Mouse (Mus musculus): Measurements from ENCODE around the gene Acp7. TPM values are rescaled to one million over a fixed set of nuclear protein-coding genes. Genes with fewer than 3 reads are reported as not detected.

The Acp7 gene
- polyA plus RNA-seq, 1 experiment: 1.4 TPM

- no peak for DNase-seq
- TF ChIP-seq POLR2A (IDR thresholded peaks at IDR 0.05; ENCODE audit: borderline replicate concordance, insufficient read depth, low read length) (no peak), CTCF (IDR thresholded peaks at IDR 0.05; ENCODE audit: borderline replicate concordance, insufficient read depth, low read depth, low read length) (no peak)
- Histone ChIP-seq H3K4me1 (ENCODE audit: control insufficient read depth, insufficient read depth, low read length) (peaks cover 12% of the 10 kb centered on the region), H3K27ac (ENCODE audit: insufficient read depth, low read length) (no peak overlapping the region), H3K27me3 (ENCODE audit: control insufficient read depth, insufficient read depth, low read length) (no peaks in the 10 kb centered on the region), H3K4me3 (replicated peaks; ENCODE audit: insufficient read depth, low read depth, low read length) (no peak overlapping the region)
- WGBS: 65% methylated on average over 2 of the region's 2 CpGs
Measured at GRCm38 (mm10) chr7:28598951-28599350, 32.2 kb downstream of the Acp7 start.

GRCm38 (mm10) chr7:28597642-28598446 is 33.3 kb downstream of the Acp7 start, which contains the start of the genes Samd4b and Pak4:
TSS of gene Samd4b (minus strand) at chr7:28598144.
TSS of gene Pak4 (minus strand) at chr7:28598185.
- DNase-seq: peak; percentile 99 to 100
- peak within 1 kb of the TSS; percentile 74 for H3K4me3 ChIP-seq (replicated peaks; ENCODE audit: insufficient read depth, low read depth, low read length)
- H3K4me1 ChIP-seq (ENCODE audit: control insufficient read depth, insufficient read depth, low read length): peaks cover 12% of the 10 kb centered on the region
- no peak within 1 kb of the TSS for H3K27ac ChIP-seq (ENCODE audit: insufficient read depth, low read length)
- under 1% methylated on average over 66 of the region's 66 CpGs for WGBS
- TF ChIP-seq POLR2A (IDR thresholded peaks at IDR 0.05; ENCODE audit: borderline replicate concordance, insufficient read depth, low read length) (peak; percentile 36; the same call in 1 of the 2 replicates), CTCF (IDR thresholded peaks at IDR 0.05; ENCODE audit: borderline replicate concordance, insufficient read depth, low read depth, low read length) (no peak)
- H3K27me3 ChIP-seq (ENCODE audit: control insufficient read depth, insufficient read depth, low read length): no peaks in the 10 kb centered on the region

GRCm38 (mm10) chr7:28597277-28597570 is 33.9 kb downstream of the Acp7 start:
- Histone ChIP-seq H3K4me1 (ENCODE audit: control insufficient read depth, insufficient read depth, low read length) (peaks cover 12% of the 10 kb centered on the region), H3K27ac (ENCODE audit: insufficient read depth, low read length) (no peak overlapping the region), H3K27me3 (ENCODE audit: control insufficient read depth, insufficient read depth, low read length) (no peaks in the 10 kb centered on the region), H3K4me3 (replicated peaks; ENCODE audit: insufficient read depth, low read depth, low read length) (peak overlapping the region; percentile 74)
- 10% methylated on average over 9 of the region's 9 CpGs for WGBS
- TF ChIP-seq CTCF (IDR thresholded peaks at IDR 0.05; ENCODE audit: borderline replicate concordance, insufficient read depth, low read depth, low read length) (no peak), POLR2A (IDR thresholded peaks at IDR 0.05; ENCODE audit: borderline replicate concordance, insufficient read depth, low read length) (no peak)
- no peak for DNase-seq

GRCm38 (mm10) chr7:28596436-28597276 is 34.5 kb downstream of the Acp7 start:
- WGBS: 30% methylated on average over 20 of the region's 20 CpGs
- H3K27me3 ChIP-seq (ENCODE audit: control insufficient read depth, insufficient read depth, low read length): no peaks in the 10 kb centered on the region
- peak overlapping the region; percentile 74 for H3K4me3 ChIP-seq (replicated peaks; ENCODE audit: insufficient read depth, low read depth, low read length)
- TF ChIP-seq CTCF (IDR thresholded peaks at IDR 0.05; ENCODE audit: borderline replicate concordance, insufficient read depth, low read depth, low read length): no peak
- TF ChIP-seq POLR2A (IDR thresholded peaks at IDR 0.05; ENCODE audit: borderline replicate concordance, insufficient read depth, low read length): no peak
- no peak for DNase-seq
- peaks cover 12% of the 10 kb centered on the region for H3K4me1 ChIP-seq (ENCODE audit: control insufficient read depth, insufficient read depth, low read length)
- 0 out of 2 replicates have a peak overlapping the region, but pooled peaks have one; percentile 1 for H3K27ac ChIP-seq (ENCODE audit: insufficient read depth, low read length)

GRCm38 (mm10) chr7:28595751-28596435 is 35.2 kb downstream of the Acp7 start:
- TF ChIP-seq POLR2A (IDR thresholded peaks at IDR 0.05; ENCODE audit: borderline replicate concordance, insufficient read depth, low read length) (no peak), CTCF (IDR thresholded peaks at IDR 0.05; ENCODE audit: borderline replicate concordance, insufficient read depth, low read depth, low read length) (no peak)
- Histone ChIP-seq H3K27ac (ENCODE audit: insufficient read depth, low read length) (0 out of 2 replicates have a peak overlapping the region, but pooled peaks have one; percentile 1), H3K27me3 (ENCODE audit: control insufficient read depth, insufficient read depth, low read length) (no peaks in the 10 kb centered on the region), H3K4me3 (replicated peaks; ENCODE audit: insufficient read depth, low read depth, low read length) (no peak overlapping the region), H3K4me1 (ENCODE audit: control insufficient read depth, insufficient read depth, low read length) (peaks cover 12% of the 10 kb centered on the region)
- 36% methylated on average over 8 of the region's 8 CpGs for WGBS
- no peak for DNase-seq

GRCm38 (mm10) chr7:28593206-28594111 is 37.7 kb downstream of the Acp7 start:
- 30% methylated on average over 14 of the region's 14 CpGs for WGBS

More at GRCm38 (mm10) chr7:28593206-28594111, 37.7 kb downstream of the Acp7 start:
- Histone ChIP-seq H3K4me1 (ENCODE audit: control insufficient read depth, insufficient read depth, low read length) (peaks cover 19% of the 10 kb centered on the region), H3K4me3 (replicated peaks; ENCODE audit: insufficient read depth, low read depth, low read length) (no peak overlapping the region), H3K27ac (ENCODE audit: insufficient read depth, low read length) (no peak overlapping the region), H3K27me3 (ENCODE audit: control insufficient read depth, insufficient read depth, low read length) (no peaks in the 10 kb centered on the region)
- TF ChIP-seq POLR2A (IDR thresholded peaks at IDR 0.05; ENCODE audit: borderline replicate concordance, insufficient read depth, low read length) (no peak), CTCF (IDR thresholded peaks at IDR 0.05; ENCODE audit: borderline replicate concordance, insufficient read depth, low read depth, low read length) (no peak)
- DNase-seq: no peak
